In genomic region chr10:32815210-32815883, GRCm38 (mm10) we compare ENCODE assay signal across 25 mouse cellular contexts.
"Had no signal": no experiment of that assay in that cellular context is flagged by ENCODE, and none has a peak within 500 bp of the region (broad histone marks: within the 10 kb centered on the region; RNA-seq: fewer than 3 reads in every experiment).

No protein-coding gene starts in this region.

- H3K9me3 ChIP-seq: heart, embryonic 13.5 days; heart, embryonic 15.5 days; hindbrain, embryonic 15.5 days; kidney, embryonic 15.5 days; limb, embryonic 13.5 days; limb, embryonic 15.5 days; liver, embryonic 12.5 days had no signal

- H3K27me3 ChIP-seq: heart, embryonic 13.5 days; heart, embryonic 15.5 days; hindbrain, embryonic 15.5 days; kidney, embryonic 15.5 days; limb, embryonic 13.5 days; limb, embryonic 15.5 days; liver, embryonic 12.5 days had no signal

- H3K36me3 ChIP-seq: heart, embryonic 13.5 days; heart, embryonic 15.5 days; hindbrain, embryonic 15.5 days; kidney, embryonic 15.5 days; limb, embryonic 13.5 days; limb, embryonic 15.5 days; liver, embryonic 12.5 days had no signal

- H3K4me3 ChIP-seq: heart, adult 2 months; heart, embryonic 13.5 days; heart, embryonic 15.5 days; hindbrain, embryonic 15.5 days; kidney, embryonic 15.5 days; limb, embryonic 13.5 days; limb, embryonic 15.5 days; liver, embryonic 12.5 days had no signal

- H3K4me2 ChIP-seq: heart, embryonic 11.5 days; heart, embryonic 13.5 days; heart, embryonic 15.5 days; hindbrain, embryonic 15.5 days; kidney, embryonic 15.5 days; limb, embryonic 13.5 days; limb, embryonic 15.5 days; liver, embryonic 12.5 days had no signal

- H3K4me1 ChIP-seq: heart, embryonic 13.5 days; heart, embryonic 15.5 days; hindbrain, embryonic 15.5 days; kidney, embryonic 15.5 days; limb, embryonic 13.5 days; limb, embryonic 15.5 days; liver, embryonic 12.5 days had no signal

- H3K27ac ChIP-seq: heart, adult 2 months; heart, embryonic 13.5 days; heart, embryonic 15.5 days; hindbrain, embryonic 15.5 days; hindbrain, postnatal 0 days; kidney, embryonic 15.5 days; kidney, postnatal 0 days; limb, embryonic 13.5 days; limb, embryonic 15.5 days; liver, embryonic 12.5 days; liver, embryonic 14.5 days had no signal

- ATAC-seq: hindbrain, postnatal 0 days; intestine, embryonic 16.5 days; liver, embryonic 12.5 days had no signal

- DNase-seq: gastrocnemius, postnatal 14 days; gastrocnemius, postnatal 36 days; heart, adult 11 months; heart, adult 2 months; heart, postnatal 14 days; heart, postnatal 36 days; kidney, adult 11 months; kidney, adult 2 months; kidney, adult 9 months; kidney, postnatal 14 days; kidney, postnatal 36 days; layer of hippocampus, postnatal 36 days; left cerebral cortex, postnatal 4 days had no signal

- H3K9ac ChIP-seq: heart, embryonic 13.5 days; heart, embryonic 15.5 days; hindbrain, embryonic 15.5 days; kidney, embryonic 15.5 days; limb, embryonic 13.5 days; limb, embryonic 15.5 days; liver, embryonic 12.5 days; liver, embryonic 14.5 days had no signal
